Mouse (Mus musculus): ENCODE results near the gene Grn.
"Not testable (repeated sequence)": the region's sequence is repeated elsewhere in the genome, so short reads cannot be mapped to it uniquely, and the experiment has no call there.

The Grn gene

DNA sequence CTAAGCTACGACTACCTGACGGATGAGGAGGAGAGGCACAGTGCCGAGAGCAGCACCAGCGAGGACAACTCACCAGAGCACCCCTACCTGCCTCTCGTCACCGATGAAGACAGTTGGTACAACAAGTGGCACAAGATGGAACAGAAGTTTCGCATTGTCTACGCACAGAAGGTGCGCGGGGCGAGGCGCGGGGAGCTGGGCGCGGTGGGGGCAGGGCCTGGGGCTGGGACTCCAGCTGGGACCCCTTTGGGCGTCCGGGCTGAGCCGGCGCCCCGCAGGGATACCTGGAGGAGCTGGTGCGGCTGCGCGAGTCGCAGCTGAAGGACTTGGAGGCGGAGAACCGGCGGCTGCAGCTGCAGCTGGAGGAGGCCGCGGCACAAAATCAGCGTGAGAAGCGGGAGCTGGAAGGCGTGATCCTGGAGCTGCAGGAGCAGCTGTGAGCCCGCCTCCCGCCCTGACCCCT lies 30.5 kb upstream of the Grn start:
- ATAC-seq (ENCODE audit: insufficient number of reproducible peaks, low FRiP score, low TSS enrichment), result no peak

DNA sequence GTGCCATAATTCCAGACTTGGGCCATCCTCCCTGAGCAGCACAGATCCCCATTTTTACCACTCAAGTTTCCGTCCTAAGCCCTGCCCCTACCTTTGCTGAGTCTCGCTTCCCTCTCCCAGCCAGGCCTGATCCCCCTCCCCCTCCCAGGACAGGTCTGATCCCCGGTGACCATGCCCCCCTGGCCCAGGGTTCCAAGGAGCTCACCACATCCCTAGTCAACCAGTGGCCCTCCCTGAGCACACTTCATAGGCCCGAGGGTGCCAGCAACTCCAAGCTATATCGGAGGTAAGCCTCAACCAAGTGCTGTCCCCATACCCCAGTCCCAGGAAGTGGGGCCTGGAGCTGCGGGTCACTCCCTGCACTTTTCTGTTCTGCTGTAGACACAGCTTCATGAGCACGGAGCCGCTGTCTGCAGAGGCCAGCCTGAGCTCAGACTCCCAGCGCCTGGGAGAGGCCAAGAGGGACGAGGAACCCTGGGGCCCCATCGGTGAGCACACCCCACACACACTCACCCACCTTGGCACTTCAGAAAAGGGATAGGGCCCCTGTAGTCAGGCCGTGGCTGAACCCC lies 29.5 kb upstream of the Grn start:
- no peak for ATAC-seq (ENCODE audit: insufficient number of reproducible peaks, low FRiP score, low TSS enrichment)

DNA sequence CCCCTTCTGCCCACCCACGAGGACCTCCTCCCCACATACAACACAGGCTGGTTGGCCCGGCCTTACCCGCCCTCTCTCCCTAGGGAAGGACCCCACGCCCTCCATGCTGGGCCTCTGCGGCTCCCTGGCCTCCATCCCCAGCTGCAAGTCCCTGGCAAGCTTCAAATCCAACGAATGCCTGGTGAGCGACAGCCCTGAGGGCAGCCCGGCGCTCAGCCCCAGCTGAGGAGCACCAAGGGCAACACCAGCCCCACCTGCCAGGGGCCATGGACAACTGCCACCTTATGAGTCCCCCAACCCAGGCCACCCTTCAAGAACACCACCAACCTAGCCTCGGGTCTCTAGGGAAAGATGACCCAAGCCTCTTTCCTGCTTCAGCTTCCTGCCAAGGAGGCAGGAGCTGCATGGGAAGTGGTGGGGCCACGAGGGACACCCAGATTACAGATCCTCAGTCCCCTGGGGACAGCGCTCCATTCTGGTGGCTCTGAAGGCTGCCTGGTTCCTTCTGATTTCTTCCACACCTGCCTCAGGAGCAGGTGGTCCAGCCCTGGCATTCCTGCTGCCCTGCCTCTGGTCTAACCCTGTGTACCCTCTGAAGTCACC lies 28.1 kb upstream of the Grn start:
- no peak for ATAC-seq (ENCODE audit: insufficient number of reproducible peaks, low FRiP score, low TSS enrichment)

DNA sequence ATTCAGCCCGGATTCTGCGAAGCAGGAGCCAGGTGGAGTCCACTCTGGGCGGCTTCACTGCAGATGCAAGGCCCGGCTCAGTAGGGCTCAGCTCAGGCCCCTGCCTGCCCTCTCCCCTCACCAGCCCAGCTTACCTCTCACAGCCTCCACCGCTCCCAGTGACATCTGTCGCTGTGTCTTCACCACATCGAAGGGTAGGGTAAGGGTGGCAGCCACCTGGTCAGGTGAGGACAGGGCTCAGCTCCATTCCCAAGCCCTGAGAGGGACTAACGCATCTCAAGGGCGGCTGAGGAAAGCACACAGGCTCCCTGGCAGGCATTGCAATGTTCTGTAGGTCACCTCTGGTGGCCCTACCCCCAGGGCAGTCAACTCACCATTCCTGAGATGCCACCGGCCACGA lies 26.5 kb upstream of the Grn start:
- no peak for ATAC-seq (ENCODE audit: insufficient number of reproducible peaks, low FRiP score, low TSS enrichment)

DNA sequence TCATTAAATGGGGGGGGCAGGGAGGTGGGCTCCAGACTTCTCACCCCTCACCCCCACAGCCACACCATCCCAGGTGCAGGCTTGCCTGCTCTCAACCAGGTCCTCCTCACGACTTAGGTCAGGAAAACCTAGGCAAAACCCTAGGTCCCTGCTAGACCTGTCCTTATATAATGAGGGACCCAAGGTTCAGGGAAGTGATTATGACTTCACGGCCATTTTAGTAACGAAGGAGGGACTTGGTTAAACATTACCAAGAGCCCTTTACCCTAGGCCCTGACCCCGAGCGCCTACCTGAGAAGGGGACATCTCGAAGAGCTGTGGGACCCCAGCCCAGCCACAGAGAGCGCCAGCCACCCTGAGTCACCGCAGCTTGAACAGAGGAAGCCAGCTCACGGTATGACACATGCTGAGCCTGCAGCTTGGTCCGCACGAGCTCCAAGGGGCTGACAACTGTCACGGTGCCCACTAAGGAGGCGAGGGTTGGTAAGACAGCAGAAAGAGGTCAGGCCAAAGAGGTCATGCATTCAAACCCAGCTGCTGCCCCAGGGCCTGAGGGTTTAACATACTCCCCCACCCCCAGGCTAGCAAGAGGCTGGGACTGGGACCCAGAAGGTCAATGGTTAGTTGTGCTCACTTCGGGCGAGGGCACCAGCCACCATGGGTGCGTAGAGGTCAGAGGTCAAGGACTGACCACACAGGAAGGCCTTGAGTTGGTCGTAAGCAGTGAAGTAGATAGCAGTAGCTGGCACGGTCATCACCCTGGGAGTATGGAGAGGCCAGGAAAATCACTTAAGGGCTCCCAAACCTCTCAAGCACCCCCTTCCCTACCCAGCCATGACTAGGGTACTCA lies 25.7 kb upstream of the Grn start:
- ATAC-seq (ENCODE audit: insufficient number of reproducible peaks, low FRiP score, low TSS enrichment), result no peak

DNA sequence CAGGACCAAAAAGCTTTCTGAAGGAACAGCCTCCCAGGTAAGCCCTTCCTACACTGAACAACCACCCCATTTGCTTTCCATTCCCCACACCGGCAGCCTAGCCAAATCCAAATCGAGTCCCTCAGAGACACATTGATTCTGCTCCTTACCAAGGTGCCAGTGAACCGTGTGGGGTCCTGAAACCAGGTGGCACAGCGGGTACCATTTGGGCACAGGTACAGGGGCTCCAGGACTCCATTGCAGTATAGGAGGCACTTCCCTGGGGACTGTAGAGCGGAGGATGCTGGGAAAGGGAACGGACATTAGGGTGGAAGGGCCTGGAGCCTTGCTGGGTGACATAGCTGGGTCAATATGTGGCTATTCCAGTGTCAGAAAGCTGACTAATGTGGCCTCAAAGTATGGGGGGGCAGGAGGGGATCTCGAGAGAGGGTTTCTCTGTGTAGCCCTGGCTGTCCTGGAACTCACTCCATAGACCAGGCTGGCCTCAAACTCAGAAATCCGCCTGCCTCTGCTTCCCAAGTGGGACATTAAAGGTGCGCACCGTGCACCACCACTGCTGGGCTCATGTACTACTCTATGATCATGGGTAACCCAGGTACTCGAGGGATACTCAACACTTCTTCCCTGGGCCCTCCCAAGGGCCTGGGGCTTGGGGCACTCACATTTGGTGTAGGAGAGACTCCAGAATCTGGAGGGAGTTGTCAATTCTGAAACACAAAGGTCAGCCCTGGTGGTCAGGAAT lies 24.4 kb upstream of the Grn start:
- ATAC-seq (ENCODE audit: insufficient number of reproducible peaks, low FRiP score, low TSS enrichment), result no peak

DNA sequence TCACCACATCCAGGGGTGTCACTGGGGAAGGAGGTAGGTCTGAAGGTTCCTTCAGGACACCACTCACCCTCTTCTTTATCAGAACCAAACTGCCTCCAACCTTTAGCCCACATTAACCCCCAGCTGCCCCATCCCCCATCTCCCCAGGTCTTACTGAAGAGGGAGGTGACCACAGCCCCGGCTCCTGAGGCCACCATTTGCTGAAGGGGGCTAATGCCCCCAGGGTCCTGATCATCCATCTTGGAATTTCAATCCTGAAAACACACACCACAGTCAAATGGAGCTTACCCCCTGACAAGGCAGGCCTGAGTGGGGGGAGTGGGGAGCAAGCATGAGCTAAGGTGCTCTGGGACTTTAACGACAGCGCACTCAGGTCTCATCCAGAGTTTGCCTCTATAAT lies 23.7 kb upstream of the Grn start:
- ATAC-seq (ENCODE audit: insufficient number of reproducible peaks, low FRiP score, low TSS enrichment), result no peak

DNA sequence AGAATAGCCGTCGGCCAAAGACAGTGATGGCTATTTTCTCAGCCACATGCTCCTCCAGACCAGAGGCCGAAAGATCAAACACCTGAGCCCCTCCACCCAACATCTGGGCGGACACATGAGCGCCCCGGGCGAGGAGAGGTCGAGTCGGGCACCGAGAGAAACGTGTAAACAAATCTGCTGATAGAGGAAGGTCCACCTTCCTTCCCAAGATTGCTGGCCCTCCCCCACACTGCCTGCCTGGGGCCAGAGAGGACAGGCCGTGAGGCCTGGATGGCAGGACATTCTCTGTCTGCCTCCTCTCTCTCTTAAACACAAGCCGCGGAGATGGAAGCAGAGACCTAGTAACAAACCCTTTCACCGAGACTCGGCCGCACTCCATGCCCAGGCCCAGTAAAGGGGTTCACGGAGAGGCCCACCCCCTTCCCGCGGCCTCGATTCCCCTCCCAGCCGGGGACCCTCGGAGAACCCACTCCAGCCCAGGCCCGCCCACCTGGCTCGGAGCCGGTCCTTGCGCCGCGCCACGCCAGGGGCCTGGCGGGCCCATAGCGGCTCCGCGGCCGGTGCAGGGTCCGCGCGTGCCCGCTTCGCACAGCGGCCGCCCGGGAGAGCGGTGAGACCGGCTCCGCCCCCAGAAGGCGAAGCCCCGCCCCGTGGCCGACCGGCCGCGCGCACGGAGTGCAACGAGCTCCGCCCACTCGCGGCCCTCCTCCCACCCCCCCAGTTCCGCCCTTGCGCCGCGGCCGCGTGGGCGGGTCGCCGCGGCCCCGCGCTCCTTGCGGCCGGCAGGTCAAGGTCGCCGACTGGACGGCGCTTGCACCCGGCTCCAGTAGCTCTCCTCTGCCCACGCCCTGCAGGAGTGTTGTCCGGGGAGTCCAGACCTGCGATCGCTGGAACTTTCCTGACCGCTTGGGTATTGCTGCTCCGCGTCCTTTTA lies 22.9 kb upstream of the Grn start:
- ATAC-seq (ENCODE audit: insufficient number of reproducible peaks, low FRiP score, low TSS enrichment), result peak; percentile 39; the same call in 1 of the 2 replicates

DNA sequence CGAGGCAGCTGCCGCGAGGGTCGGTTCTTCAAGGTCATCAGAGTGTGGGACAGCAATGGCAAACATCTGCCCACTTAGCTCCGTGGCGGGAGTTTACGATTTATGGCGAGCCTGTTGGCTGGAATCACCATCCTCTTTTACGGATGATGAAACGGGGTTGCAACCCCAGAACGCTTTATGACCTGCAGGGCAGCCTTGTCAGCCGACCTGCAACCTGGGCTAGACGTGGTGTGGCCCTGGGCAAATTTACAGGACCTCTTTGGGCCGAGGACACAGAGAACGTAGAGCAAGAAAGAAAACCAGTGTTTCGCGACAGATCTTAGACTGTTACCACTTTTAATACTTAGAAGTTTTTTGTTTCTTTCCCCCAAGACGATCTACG lies 22.3 kb upstream of the Grn start, which contains the start of gene Slc25a39:
Gene Slc25a39 (minus strand): TSS at position 113 of the 382 bp plus-strand sequence.
- ATAC-seq (ENCODE audit: insufficient number of reproducible peaks, low FRiP score, low TSS enrichment), result no peak

DNA sequence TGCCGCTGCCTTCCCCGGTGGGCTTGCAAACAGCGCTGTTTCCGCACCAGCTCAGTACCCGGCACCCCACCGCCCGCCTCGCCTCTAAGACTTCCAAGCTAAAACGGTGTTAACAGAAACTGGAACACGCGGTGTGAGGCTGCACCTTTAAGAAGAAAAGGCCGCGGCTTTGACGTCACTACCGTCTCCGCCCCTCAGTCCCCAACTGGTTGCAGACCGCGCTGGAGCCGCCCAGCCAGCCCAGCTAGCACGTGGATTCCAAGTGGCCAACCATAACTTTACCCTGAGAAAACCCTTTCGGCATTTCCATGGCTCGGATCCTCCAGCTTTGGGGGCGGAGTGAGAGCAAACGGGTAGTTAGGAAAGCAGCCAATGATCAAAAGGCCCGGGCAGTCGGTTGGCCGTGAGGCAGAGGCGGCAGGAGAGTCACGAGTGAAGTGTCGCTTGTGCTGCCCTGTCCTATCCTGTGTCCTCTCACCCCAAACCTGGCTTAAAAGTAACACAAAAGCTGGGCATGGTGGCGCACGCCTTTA lies 21.7 kb upstream of the Grn start:
- peak; percentile 79 for ATAC-seq (ENCODE audit: insufficient number of reproducible peaks, low FRiP score, low TSS enrichment)

DNA sequence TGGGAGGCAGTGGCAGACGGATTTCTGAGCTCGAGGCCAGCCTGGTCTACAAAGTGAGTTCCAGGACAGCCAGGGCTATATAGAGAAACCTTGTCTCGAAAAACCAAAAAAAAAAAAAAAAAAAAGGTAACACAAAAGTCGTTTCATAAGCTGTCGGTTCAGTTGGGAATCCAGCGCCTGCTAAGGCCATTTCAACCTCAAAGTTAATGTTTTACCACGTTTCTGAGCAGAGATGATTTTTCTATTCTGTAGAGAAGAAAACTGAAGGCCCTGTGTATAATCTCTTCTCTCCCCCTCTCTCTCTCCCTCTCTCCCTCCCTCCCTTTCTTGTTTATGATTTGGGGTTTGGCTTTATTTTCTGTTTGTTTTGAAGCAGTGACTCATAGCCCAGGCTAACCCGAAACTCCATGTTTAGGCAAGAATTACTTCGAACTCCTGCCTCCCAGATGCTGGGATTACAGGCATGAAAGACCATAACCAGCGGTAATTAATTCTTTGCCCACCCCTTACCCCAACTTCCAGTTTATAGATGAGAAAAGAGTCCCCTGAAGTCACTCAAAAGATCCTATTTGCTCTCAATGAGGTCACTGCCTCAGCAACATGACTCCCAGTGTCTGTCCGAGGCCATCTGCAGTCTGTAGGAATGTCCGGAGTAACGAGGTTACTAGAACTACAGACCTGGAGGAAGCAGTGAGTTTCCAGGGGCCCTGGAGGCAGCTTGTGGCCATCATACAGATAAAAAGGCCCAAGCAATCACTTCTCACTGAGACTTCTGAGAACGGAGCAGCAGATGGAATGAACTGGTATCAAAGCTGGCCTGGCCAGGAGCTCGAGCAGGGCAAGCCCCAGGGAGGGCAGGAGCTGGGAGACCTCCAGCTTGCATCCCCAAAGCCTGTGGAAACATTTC lies 21.0 kb upstream of the Grn start:
- ATAC-seq (ENCODE audit: insufficient number of reproducible peaks, low FRiP score, low TSS enrichment), result no peak

DNA sequence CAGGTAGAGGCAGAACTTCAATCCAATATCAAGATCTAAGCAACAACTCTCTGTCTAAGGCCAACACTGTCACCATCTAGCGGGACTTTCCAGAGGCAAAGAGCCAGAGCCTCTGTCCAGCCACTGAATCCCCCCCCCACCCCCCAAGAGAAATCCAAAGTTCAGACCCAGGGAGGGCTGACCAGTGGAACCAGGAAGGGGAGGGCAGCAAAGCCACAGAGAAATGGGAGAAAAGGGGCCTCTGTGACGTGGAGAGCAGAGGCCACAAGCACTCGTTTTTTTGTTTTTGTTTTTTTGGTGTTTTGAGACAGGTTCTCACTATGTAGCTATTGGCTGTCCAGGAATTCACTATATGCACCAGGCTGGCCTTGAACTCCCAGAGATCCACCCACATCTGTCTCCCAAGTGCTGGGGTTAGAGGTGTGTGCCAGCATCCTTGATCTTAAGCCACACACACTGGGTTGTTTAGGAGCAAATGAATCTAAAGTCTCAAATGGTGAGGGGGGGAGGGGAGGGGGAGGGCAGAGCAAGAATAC lies 20.3 kb upstream of the Grn start:
- ATAC-seq (ENCODE audit: insufficient number of reproducible peaks, low FRiP score, low TSS enrichment), result no peak

DNA sequence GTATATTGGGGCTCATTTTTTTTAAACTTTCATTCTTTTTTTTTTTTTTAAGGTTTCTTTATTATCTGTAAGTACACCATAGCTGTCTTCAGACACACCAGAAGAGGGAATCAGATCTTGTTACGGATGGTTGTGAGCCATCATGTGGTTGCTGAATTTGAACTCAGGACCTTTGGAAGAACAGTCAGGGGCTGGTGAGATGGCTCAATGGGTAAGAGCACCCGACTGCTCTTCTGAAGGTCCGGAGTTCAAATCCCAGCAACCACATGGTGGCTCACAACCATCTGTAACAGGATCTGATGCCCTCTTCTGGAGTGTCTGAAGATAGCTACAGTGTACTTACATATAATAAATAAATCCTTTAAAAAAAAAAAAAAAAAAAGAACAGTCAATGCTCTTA lies 19.8 kb upstream of the Grn start:
- not testable (repeated sequence) for ATAC-seq (ENCODE audit: insufficient number of reproducible peaks, low FRiP score, low TSS enrichment)

DNA sequence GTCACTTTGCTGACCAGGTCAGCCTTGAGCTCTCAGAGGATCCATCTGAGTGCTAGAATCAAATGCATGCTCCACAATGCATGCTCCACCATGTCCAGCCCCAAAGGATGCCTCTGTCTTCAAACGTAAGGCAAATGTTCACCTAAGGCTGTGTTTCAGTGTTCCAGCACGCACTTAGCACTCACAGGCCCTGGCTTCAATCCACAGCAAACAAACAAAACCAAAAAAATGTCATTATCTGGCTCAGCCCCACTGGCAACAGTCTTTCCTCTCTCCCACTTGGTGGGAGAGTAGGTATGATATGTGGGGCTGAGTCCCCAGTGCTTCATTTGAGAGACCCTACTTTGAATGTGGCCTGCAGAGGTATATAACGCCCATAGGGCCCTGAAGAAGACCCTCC lies 19.1 kb upstream of the Grn start:
- ATAC-seq (ENCODE audit: insufficient number of reproducible peaks, low FRiP score, low TSS enrichment), result no peak

DNA sequence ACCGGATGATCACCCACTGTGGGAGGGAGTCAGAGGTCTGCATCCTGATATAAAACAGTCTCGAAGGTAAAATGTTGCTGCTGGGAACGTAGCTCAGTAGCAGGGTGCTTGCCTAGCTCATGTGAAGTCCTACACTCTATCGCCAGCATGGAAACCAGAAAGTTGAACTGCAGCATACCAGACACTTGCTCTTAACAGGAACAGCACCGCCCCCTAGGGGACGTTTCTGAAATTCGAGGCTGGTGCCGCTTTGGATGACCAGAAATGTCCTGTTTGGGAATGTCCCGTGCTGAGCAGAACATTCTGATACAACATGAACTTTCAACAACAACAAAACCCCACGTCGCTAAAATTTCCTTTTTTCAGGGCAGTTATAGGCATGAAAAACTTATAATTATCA lies 18.4 kb upstream of the Grn start:
- no peak for ATAC-seq (ENCODE audit: insufficient number of reproducible peaks, low FRiP score, low TSS enrichment)

DNA sequence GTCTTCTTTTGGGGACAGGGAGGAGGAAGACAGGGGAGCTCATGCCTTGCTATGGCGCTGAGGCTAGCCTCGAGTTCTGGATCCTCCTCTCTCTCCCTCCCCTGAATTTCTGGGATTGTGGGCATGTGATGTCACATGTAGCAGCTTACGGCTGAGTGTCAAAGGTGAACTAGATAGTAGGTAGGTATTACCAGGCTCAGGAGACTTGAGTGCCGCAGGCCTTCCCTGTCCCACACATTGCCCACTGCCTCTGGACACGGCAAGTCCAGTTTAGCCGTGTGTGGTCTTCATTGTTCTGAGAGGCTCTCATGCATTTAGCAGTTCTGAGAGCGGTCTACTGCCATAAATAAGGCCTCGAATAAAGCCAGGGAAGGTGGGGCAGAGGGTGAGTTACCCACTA lies 17.1 kb upstream of the Grn start:
- ATAC-seq (ENCODE audit: insufficient number of reproducible peaks, low FRiP score, low TSS enrichment), result no peak

DNA sequence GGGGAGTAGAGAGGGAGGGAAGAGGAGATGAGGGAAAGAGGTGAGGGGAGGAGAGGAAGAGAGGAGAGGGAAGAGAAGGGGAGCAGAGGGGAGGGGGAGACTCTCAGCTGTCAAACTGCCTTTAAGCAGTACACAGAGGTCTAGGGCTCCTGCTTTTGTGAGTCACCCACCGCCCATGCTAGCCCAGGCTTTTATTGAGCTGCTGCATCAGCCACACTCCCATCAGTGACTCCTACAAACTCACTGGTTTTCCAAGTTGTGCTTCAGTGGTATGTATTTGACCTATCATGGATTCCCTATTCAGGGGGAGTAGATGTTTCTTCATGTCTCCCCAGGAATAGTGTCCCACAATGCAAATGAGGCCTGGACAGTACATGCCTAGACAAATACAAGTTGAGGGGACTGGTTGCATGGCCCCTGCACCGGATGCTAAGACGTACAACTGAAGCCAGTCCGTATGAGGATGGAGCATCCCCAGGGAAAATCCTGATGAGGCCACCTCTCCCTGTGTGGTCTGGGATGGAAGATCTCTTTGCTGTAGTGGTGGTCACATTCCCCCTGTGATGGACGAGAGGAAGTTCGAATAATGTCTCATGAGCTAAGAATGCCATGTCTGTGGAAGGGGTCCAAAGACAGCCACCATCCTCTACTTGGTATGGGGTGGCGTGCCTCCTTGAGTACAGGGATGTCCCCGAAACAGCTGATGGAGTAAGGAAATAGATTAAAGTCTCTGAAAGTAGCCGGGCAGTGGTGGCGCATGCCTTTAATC lies 14.9 kb upstream of the Grn start:
- ATAC-seq (ENCODE audit: insufficient number of reproducible peaks, low FRiP score, low TSS enrichment), result no peak

DNA sequence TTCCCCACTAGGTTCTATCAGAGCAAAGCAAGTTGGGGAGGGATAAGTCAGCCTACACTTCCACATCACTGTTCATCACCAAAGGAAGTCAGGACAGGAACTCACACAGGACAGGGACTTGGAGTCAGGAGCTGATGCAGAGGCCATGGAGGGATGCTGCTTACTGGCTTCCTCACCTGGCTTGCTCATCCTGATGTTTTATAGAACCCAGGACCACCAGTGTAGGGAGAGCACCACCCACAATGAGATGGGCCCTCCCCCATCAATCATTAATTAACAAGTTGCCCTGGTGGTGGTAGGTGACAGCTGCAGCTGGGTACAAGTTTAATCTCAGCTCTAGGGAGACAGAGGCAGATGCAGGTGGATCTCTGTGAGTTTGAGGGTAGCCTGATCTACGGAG lies 13.0 kb upstream of the Grn start:
- ATAC-seq (ENCODE audit: insufficient number of reproducible peaks, low FRiP score, low TSS enrichment), result no peak

Measured in cerebellum, adult (tissue).